Mouse (Mus musculus) cerebellum, adult 11 months (tissue): ENCODE data around the gene Ube2j1.
"Not testable (repeated sequence)": the region's sequence is repeated elsewhere in the genome, so short reads cannot be mapped to it uniquely, and the experiment has no call there.

ENCODE experiments used
- DNase-seq: peaks from one replicate; pipeline ENCODE4 v3.0.0; 2022

The Ube2j1 gene

GRCm38 (mm10) chr4:33031195-33031960 is at the start of gene Ube2j1:
Ube2j1 (plus strand) TSS chr4:33031416.
- peak; percentile 87 for DNase-seq

GRCm38 (mm10) chr4:32981617-32982016 is 49.6 kb upstream of the Ube2j1 start:
- DNase-seq, result no peak

- peak; percentile 39 for DNase-seq
Observed at GRCm38 (mm10) chr4:32982041-32982715, 49.0 kb upstream of the Ube2j1 start.

GRCm38 (mm10) chr4:32982716-32983175 is 48.5 kb upstream of the Ube2j1 start, which contains the start of gene Rragd:
Rragd (plus strand) TSS chr4:32983037.
- no peak for DNase-seq

GRCm38 (mm10) chr4:32983176-32984155 is 47.8 kb upstream of the Ube2j1 start:
- peak; percentile 77 for DNase-seq

GRCm38 (mm10) chr4:32984242-32984641 is 47.0 kb upstream of the Ube2j1 start:
- no peak for DNase-seq

GRCm38 (mm10) chr4:32984801-32985675 is 46.2 kb upstream of the Ube2j1 start:
- no peak for DNase-seq

GRCm38 (mm10) chr4:32985684-32986083 is 45.5 kb upstream of the Ube2j1 start:
- no peak for DNase-seq

GRCm38 (mm10) chr4:32987006-32987405 is 44.2 kb upstream of the Ube2j1 start:
- DNase-seq, result no peak

GRCm38 (mm10) chr4:32989346-32989745 is 41.9 kb upstream of the Ube2j1 start:
- DNase-seq, result peak; percentile 41

- DNase-seq, result no peak
Observed at GRCm38 (mm10) chr4:32994168-32994567, 37.0 kb upstream of the Ube2j1 start.

- DNase-seq, result no peak
Observed at GRCm38 (mm10) chr4:32996083-32996482, 35.1 kb upstream of the Ube2j1 start.

- no peak for DNase-seq
Observed at GRCm38 (mm10) chr4:32997571-32997970, 33.6 kb upstream of the Ube2j1 start.

GRCm38 (mm10) chr4:32998996-32999395 is 32.2 kb upstream of the Ube2j1 start:
- no peak for DNase-seq

GRCm38 (mm10) chr4:33002081-33002480 is 29.1 kb upstream of the Ube2j1 start:
- no peak for DNase-seq

GRCm38 (mm10) chr4:33005595-33006470 is 25.4 kb upstream of the Ube2j1 start:
- DNase-seq, result not testable (repeated sequence)

GRCm38 (mm10) chr4:33006844-33007243 is 24.4 kb upstream of the Ube2j1 start:
- no peak for DNase-seq

- DNase-seq, result no peak
Observed at GRCm38 (mm10) chr4:33007443-33008217, 23.6 kb upstream of the Ube2j1 start.

GRCm38 (mm10) chr4:33010078-33010477 is 21.1 kb upstream of the Ube2j1 start:
- DNase-seq, result no peak

GRCm38 (mm10) chr4:33012484-33012883 is 18.7 kb upstream of the Ube2j1 start:
- no peak for DNase-seq
